Mouse (Mus musculus): ENCODE measurements around the gene Tlcd2.
A peak's percentile ranks its signal among the peaks of the same experiment; 100 is the strongest.

GRCm38 (mm10) chr11:75486601-75487285 lies 25.2 kb downstream of the Tlcd2 start, which contains the start of gene Prpf8:
- TF ChIP-seq POLR2A (IDR thresholded peaks at IDR 0.05; ENCODE audit: insufficient read depth, low read depth, low read length): peak; percentile 81
- no peak for TF ChIP-seq CTCF (IDR thresholded peaks at IDR 0.05)
- peak; percentile 25; the same call in 1 of the 2 replicates for TF ChIP-seq EP300 (IDR thresholded peaks at IDR 0.05; ENCODE audit: insufficient read depth, low read depth, low read length)

Data from heart, adult 2 months (tissue).